Mouse (Mus musculus) cerebellum, adult 9-10 months (tissue): ENCODE data around the gene Psmc5.

Experiments
- DNase-seq: peaks from one replicate; pipeline ENCODE4 v3.0.0; 2022

Gene Psmc5

DNA sequence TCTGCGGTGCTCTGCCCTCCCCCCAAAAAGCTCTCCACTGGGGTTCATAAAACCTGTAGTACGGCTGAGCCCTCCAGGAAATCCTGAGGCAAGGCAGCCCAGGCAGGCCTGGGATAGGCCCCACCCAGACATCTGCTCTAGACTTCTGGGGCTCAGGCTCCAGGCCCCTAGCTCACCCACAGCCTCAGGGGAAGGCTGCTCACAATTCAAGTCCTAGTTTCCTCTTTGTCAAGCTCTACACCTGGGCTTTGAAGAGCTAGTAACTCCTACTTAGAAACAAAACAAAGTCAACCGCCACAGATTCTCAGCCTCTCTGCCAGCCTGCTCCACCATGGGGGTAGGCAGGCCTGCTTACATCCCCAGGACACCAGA is 13.1 kb downstream of the Psmc5 start:
- peak; percentile 74 for DNase-seq

DNA sequence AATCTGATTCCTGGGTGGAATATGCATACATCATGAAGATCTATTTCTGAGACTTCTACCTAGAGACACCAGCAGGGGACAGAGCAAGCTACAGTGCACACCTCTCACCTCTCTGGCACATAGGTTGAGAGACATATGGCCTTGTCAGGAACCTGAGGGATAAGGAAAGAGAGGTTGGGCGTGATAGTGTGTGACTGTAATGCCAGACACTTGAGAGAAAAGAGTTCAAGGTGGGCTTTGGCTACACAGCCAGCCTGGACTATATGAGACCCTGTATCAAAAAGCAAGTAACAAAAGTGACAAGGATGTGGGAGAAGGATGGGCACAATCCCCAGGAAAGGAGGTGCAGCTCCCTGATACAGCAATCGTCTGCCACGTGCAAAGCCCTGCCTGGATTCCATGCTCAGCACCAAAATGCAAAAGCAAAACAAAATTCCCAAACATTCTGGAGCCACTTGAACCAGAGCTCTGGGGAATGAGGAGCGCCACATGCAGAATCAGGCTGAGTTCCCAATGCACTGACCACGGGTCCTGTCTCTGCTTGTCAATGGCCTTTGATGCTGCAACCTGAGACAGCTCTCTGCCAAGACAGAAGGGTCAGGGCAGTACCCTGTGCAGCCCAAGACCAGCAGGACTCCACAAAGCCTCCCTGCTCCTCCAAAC is 15.3 kb downstream of the Psmc5 start:
- DNase-seq: peak; percentile 80

GRCm38 (mm10) chr11:106271794-106272643 is 16.1 kb downstream of the Psmc5 start:
- peak; percentile 73 for DNase-seq

DNA sequence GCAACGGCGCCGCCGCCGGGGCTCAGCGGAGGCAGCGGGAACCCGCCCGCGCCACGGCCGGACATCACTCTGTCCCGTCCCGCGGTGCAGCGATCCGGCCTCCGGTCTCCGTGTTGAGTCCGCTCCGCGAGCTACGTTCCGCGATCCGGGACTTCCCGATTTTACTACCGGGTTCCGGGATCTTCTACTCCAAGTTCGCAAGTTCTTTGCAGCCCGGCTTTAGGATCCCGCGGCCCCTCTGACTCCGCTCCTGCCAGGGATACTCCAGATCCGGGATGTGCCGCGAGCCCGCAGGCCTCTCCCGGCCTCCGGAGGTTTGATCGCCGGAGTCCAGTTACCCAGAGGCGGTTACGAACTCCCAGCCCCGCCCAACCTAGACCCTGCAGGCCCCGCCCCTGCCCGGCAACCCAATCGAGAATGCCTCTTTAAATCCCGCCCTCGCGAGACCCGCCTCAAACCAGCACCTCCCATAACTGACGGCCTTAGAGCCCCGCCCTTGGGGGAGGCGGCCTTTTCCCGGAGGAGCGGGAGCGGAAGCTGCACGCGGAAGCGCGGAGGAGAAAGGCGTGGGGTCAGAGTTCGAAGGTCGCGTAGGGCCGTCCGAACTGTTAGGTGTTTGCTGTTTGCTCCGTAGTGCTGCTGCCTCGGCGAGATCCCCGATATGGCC is 16.8 kb downstream of the Psmc5 start, which contains the start of gene Smarcd2:
Gene Smarcd2, minus strand, starts transcription at position 329 of the 667 bp plus-strand sequence.
- peak; percentile 99 for DNase-seq

DNA sequence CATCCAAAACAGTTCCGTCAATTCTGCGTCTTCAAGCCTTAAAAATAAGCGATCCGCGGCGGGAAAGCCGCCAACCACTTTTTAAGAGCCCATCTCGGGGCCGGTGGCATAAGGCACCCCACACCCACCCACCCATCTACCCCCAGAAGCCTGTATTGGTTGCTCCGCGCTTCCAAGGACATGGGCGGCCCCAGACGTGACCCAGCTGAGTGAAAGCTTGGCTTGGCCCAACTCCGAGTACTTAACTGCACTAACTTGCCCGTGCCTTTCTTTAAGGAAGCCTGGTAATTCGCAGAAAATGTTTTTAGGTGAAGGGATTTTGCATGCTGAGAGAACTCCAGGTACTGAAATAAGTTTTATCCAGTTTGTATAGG is 17.3 kb downstream of the Psmc5 start:
- DNase-seq: no peak

DNA sequence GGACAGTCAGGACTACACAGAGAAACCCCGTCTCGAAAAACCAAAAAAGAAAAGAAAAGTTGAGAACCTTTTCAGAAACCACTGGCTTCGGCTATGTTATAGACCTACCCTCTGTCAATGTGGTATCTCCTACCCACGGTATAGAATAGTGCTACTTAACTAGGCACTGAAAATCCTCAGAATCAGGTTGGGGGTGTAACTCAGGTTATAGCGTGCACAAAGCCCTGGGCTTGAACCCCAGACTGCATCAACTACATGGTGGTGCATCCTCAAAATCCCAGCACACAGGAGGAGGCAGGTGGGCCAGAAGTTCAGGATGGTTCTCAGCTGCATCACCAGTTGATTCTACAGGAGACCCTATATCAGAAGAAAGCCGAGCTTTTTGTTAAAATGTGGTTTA is 17.9 kb downstream of the Psmc5 start:
- DNase-seq: no peak

DNA sequence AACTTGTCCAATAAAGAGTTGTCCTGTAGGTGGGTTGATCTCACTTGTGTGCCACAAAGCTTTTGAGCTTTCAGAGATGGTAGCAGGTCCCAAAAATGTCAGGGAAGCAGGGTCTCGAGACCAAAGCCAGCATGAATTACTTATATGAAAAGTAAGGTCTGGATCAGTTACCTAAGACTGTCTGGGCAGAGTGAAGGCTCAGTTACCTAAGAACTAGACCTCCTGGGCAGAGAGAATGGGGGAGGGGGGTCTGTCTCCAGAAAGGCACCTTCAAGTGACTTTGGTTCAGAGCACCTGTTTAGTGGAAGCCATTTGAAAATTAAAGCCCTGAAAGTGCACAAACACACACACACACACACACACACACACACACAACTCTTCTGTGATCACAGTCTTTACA is 18.4 kb downstream of the Psmc5 start:
- peak; percentile 69 for DNase-seq

DNA sequence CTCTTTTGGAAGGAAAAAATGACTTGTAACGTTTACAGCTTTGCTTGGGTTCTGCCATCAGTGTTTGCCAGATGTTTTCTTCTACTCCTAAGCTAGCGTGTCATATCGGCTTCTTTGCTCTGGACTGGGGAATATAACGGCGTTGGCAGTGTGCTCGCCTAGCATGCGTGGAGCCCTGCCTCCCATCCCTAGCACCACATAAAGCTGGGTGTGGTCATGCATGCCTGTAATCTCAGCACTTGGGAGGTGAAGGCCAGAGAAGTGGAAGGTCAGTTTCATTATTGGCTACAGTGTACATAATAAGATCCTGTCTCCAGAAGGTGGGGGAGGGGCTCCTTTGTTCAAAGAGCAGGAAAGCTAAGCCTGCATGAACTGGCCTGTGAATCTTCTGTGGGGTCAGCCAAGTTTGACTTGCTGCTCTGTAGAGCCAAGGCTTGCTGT is 19.0 kb downstream of the Psmc5 start:
- DNase-seq: peak; percentile 67

- peak; percentile 96 for DNase-seq
Measured at GRCm38 (mm10) chr11:106276454-106276853, 20.5 kb downstream of the Psmc5 start, which contains the start of gene Tcam1. Gene Tcam1, plus strand, starts transcription at chr11:106276672.

DNA sequence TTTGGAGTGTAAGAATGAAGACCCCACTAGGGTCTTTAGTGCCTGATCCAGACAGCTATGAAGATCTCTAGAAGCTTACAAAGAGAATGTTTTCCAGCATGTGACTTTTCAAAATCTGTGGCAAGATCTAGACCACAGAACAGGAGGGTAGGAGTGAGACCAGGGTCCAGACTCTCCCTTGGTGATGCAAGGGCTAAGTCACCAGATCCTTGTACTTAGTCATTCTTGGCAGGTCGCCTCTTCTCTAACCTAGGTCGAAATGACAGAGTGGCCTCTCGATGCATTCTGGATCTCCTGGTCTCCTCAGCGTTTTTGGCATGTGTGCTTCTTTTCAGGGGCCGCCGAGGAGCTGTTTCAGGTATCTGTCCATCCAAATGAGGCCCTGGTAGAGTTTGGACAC is 26.5 kb downstream of the Psmc5 start:
- DNase-seq: no peak

DNA sequence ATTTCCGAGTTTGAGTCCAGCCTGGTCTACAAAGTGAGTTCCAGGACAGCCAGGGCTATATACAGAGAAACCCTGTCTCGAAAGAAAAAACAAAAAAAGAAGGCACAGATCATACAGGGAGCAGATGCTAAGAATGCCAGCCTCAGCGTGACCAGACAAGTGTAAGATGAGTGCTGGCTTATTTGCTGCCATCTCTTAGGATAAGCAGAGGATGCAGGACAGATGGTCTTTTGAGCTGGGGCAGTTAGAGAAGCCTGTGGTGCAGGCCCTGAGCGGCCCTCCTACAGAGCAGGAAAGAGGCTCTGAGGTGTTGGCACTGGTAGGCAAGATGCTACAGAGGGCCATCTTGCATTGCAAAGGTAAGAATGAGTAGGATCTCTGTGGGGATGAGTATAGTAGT is 27.4 kb downstream of the Psmc5 start:
- DNase-seq: peak; percentile 74

- no peak for DNase-seq
Measured at GRCm38 (mm10) chr11:106284126-106284525, 28.2 kb downstream of the Psmc5 start.

- DNase-seq: peak; percentile 67
Measured at GRCm38 (mm10) chr11:106286206-106286605, 30.3 kb downstream of the Psmc5 start.

- peak; percentile 93 for DNase-seq
Measured at GRCm38 (mm10) chr11:106286987-106287386, 31.0 kb downstream of the Psmc5 start.

DNA sequence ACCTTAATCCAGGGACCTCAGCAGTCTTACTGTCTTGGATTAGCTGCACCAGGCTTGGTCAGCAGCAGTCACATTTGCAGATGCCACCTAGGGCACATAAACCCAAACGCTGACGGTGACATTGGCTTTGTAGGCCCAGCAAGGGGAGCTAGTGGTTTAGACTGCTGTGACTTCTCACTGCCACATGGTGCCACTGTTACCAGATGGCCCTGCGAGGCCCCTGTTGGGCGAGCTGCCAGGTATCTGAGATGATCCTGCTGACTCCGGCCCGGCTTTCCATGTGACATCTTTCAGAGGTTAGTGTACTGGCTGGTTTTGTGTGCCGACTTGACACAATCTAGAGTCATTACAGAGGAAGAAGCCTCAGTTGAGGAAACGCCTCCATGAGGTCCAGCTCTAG is 33.4 kb downstream of the Psmc5 start:
- peak; percentile 94 for DNase-seq

DNA sequence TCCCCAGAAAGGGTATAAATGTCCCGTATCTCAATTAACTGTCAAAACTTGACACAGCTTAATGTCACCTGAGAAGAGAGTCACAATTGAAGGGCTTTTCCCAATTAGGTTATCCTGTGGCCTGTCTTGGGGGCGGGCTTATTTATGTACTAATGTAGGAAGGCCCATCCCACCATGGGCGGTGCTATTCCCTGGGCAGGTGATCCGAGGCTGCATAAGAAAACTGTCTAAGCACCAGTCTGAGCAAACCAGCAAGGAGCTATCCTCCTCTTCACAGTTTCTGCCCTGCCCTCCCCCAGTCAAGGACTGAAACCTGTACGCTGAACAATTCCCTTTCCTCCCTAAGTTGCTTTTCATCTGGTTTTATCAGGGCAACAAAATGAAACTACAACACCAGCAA is 34.4 kb downstream of the Psmc5 start:
- peak; percentile 64 for DNase-seq

- DNase-seq: peak; percentile 94
Measured at GRCm38 (mm10) chr11:106291861-106292260, 35.9 kb downstream of the Psmc5 start.

GRCm38 (mm10) chr11:106301765-106302164 is 45.8 kb downstream of the Psmc5 start, which contains the start of gene Gh:
Gene Gh, minus strand, starts transcription at chr11:106301865.
- no peak for DNase-seq

DNA sequence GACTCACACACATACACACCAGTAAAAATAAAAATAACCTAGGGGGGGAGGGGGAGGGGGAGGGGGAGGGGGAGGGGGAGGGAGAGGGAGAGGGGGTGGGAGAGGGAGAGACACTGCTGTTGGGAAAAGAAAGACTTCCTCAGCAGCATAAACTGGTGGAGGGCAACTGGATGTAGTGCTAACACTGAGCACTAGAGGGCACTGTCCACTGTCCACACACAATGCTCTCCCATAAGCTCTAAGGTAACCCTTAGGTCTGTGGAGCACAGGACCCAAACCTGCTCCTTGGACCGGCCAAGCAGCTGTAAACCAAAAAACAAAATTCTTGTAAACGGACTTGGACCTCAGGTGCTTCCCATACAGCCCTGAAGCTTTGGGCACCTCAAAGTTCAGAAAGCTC is 46.7 kb downstream of the Psmc5 start:
- peak; percentile 53 for DNase-seq

GRCm38 (mm10) chr11:106305348-106306064 is 49.6 kb downstream of the Psmc5 start:
- DNase-seq: no peak

DNA sequence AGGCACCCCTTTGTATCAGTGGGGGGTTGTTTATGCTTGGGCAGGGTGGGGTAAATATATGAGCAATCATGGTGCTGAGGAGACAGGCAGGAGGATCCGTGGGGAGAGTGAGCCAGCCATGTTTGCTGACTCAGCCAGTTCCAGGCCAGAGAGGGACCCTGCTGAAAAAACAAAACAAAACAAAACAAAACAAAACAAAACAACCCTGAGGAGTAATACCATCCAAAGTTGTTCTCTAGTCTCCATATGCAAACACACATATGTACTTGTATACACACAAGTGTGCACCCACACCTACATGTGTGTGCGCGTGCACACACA is 50.1 kb downstream of the Psmc5 start:
- no peak for DNase-seq

GRCm38 (mm10) chr11:106306758-106307157 is 50.8 kb downstream of the Psmc5 start:
- no peak for DNase-seq

- no peak for DNase-seq
Measured at GRCm38 (mm10) chr11:106307432-106307831, 51.5 kb downstream of the Psmc5 start.
